Mouse (Mus musculus) midbrain, embryonic 11.5 days (tissue): ENCODE measurements at regions not wholly inside any gene's neighbourhood (a gene's known extent, or its start where the extent isn't known, plus 50 kb on each side); places are given as distances from the start of the nearest gene placed in this dataset.

Experiments
- ATAC-seq: fragments of 200-750 bp; cut with Nextera tagmentation; 2 replicates; pipeline ENCODE4 v1.8.0; 2017; ENCODE audit warnings: moderate TSS enrichment, moderate library complexity; ENCODE audit not compliant: low FRiP score
- DNase-seq: peaks from one replicate; pipeline ENCODE4 v3.0.0; 2015; ENCODE audit warnings: low spot score; ENCODE audit errors: missing footprints
- H3K27ac ChIP-seq: fragments of 300-500 bp; sonication (generic); 2 replicates; pipeline ENCODE4 v1.5.1; 2014; ENCODE audit warnings: low read depth, low read length
- H3K27me3 ChIP-seq: fragments of 300-500 bp; sonication (generic); 2 replicates; pipeline ENCODE4 v1.6.1; 2014; ENCODE audit warnings: mild to moderate bottlenecking, low read length, moderate library complexity, mixed read lengths; ENCODE audit not compliant: control insufficient read depth, insufficient read depth
- H3K36me3 ChIP-seq: fragments of 300-500 bp; sonication (generic); 2 replicates; pipeline ENCODE4 v1.6.1; 2014; ENCODE audit warnings: mild to moderate bottlenecking, low read length, moderate library complexity, mixed read lengths; ENCODE audit not compliant: control insufficient read depth, insufficient read depth
- H3K4me1 ChIP-seq: fragments of 300-500 bp; sonication (generic); 2 replicates; pipeline ENCODE4 v1.6.1; 2014; ENCODE audit warnings: low read length; ENCODE audit not compliant: control insufficient read depth, insufficient read depth
- H3K4me2 ChIP-seq: fragments of 300-500 bp; sonication (generic); 2 replicates; pipeline ENCODE4 v1.6.1; 2014; ENCODE audit warnings: mild to moderate bottlenecking, moderate library complexity
- H3K4me3 ChIP-seq: fragments of 300-500 bp; sonication (generic); 2 replicates; pipeline ENCODE4 v1.5.1; 2014; ENCODE audit warnings: low read depth, low read length
- H3K9ac ChIP-seq: fragments of 300-500 bp; sonication (generic); 2 replicates; pipeline ENCODE4 v1.6.1; 2014; ENCODE audit warnings: low read length
- H3K9me3 ChIP-seq: fragments of 300-500 bp; sonication (generic); 2 replicates; pipeline ENCODE4 v1.6.1; 2016; ENCODE audit warnings: low read length; ENCODE audit not compliant: control insufficient read depth
- WGBS: fragments of 180-500 bp; shearing (Covaris S2); extraction: QIAGEN DNeasy Blood & Tissue Kit; methylation state at CpG from one replicate; pipeline ENCODE4 v1.1.7; 2014; 5-methylcytosine and 5-hydroxymethylcytosine counted together

- Histone ChIP-seq H3K4me2 (no peak overlapping the region), H3K9me3 (no peaks in the 10 kb centered on the region), H3K27me3 (no peaks in the 10 kb centered on the region), H3K9ac (no peak overlapping the region), H3K36me3 (no peaks in the 10 kb centered on the region), H3K27ac (no peak overlapping the region), H3K4me1 (no peaks in the 10 kb centered on the region), H3K4me3 (no peak overlapping the region)
- ATAC-seq (peak; percentile 78), DNase-seq (peak; percentile 91)
- 19% methylated on average over 2 of the region's 2 CpGs for WGBS
Observed at GRCm38 (mm10) chr17:83001567-83001966, 213.5 kb upstream of the Pkdcc start.

- no peak for DNase-seq
- WGBS: 78% methylated on average over 1 of the region's 1 CpGs
- Histone ChIP-seq H3K4me2 (no peak overlapping the region), H3K9me3 (no peaks in the 10 kb centered on the region), H3K27ac (no peak overlapping the region), H3K9ac (no peak overlapping the region), H3K36me3 (no peaks in the 10 kb centered on the region), H3K27me3 (no peaks in the 10 kb centered on the region), H3K4me1 (no peaks in the 10 kb centered on the region), H3K4me3 (no peak overlapping the region)
- no peak for ATAC-seq
Observed at GRCm38 (mm10) chr17:83010845-83011244, 204.2 kb upstream of the Pkdcc start.

- WGBS: 53% methylated on average over 2 of the region's 2 CpGs
- Histone ChIP-seq H3K36me3 (no peaks in the 10 kb centered on the region), H3K4me2 (no peak overlapping the region), H3K27me3 (no peaks in the 10 kb centered on the region), H3K4me1 (no peaks in the 10 kb centered on the region), H3K27ac (no peak overlapping the region), H3K4me3 (no peak overlapping the region), H3K9me3 (no peaks in the 10 kb centered on the region), H3K9ac (no peak overlapping the region)
- DNase-seq (no peak), ATAC-seq (no peak)
Observed at GRCm38 (mm10) chr17:83015656-83016055, 199.4 kb upstream of the Pkdcc start.

- ATAC-seq (no peak), DNase-seq (no peak)
- WGBS: 95% methylated on average over 5 of the region's 5 CpGs
- Histone ChIP-seq H3K27ac (no peak overlapping the region), H3K4me3 (no peak overlapping the region), H3K4me2 (no peak overlapping the region), H3K9ac (no peak overlapping the region), H3K36me3 (no peaks in the 10 kb centered on the region), H3K4me1 (no peaks in the 10 kb centered on the region), H3K27me3 (no peaks in the 10 kb centered on the region), H3K9me3 (no peaks in the 10 kb centered on the region)
Observed at GRCm38 (mm10) chr17:83016936-83017335, 198.2 kb upstream of the Pkdcc start.

- no peaks in the 10 kb centered on the region for H3K9me3 ChIP-seq
- H3K4me1 ChIP-seq: no peaks in the 10 kb centered on the region
- WGBS: 76% methylated on average over 5 of the region's 5 CpGs
- no peak for ATAC-seq
- no peaks in the 10 kb centered on the region for H3K36me3 ChIP-seq
- no peak overlapping the region for H3K4me3 ChIP-seq
- no peak overlapping the region for H3K27ac ChIP-seq
- H3K4me2 ChIP-seq: no peak overlapping the region
- no peak overlapping the region for H3K9ac ChIP-seq
- DNase-seq: no peak
- H3K27me3 ChIP-seq: no peaks in the 10 kb centered on the region
Observed at GRCm38 (mm10) chr17:83019267-83019666, 195.8 kb upstream of the Pkdcc start.

GRCm38 (mm10) chr17:83020576-83020975, 194.5 kb upstream of the Pkdcc start:
- no peak for DNase-seq
- H3K4me2 ChIP-seq: no peak overlapping the region

GRCm38 (mm10) chr17:83025340-83025816, 189.7 kb upstream of the Pkdcc start:
- H3K9me3 ChIP-seq: peaks cover 4% of the 10 kb centered on the region; the same call in 1 of the 2 replicates
- H3K27ac ChIP-seq: no peak overlapping the region
- H3K27me3 ChIP-seq: no peaks in the 10 kb centered on the region
- H3K36me3 ChIP-seq: no peaks in the 10 kb centered on the region
- H3K4me2 ChIP-seq: no peak overlapping the region
- no peak overlapping the region for H3K4me3 ChIP-seq
- peak; percentile 77 for ATAC-seq
- H3K4me1 ChIP-seq: no peaks in the 10 kb centered on the region
- peak; percentile 97 for DNase-seq
- no peak overlapping the region for H3K9ac ChIP-seq
- WGBS: 16% methylated on average over 5 of the region's 5 CpGs

More at GRCm38 (mm10) chr17:83020576-83020975, 194.5 kb upstream of the Pkdcc start:
- Histone ChIP-seq H3K9me3 (no peaks in the 10 kb centered on the region), H3K36me3 (no peaks in the 10 kb centered on the region), H3K27ac (no peak overlapping the region), H3K27me3 (no peaks in the 10 kb centered on the region), H3K4me1 (no peaks in the 10 kb centered on the region), H3K4me3 (no peak overlapping the region), H3K9ac (no peak overlapping the region)
- ATAC-seq: no peak
- WGBS: 83% methylated on average over 10 of the region's 10 CpGs

- WGBS: 80% methylated on average over 6 of the region's 6 CpGs
- no peak overlapping the region for H3K9ac ChIP-seq
- no peak for ATAC-seq
- DNase-seq: no peak
- H3K4me1 ChIP-seq: no peaks in the 10 kb centered on the region
- no peak overlapping the region for H3K4me3 ChIP-seq
- no peaks in the 10 kb centered on the region for H3K9me3 ChIP-seq
- no peak overlapping the region for H3K4me2 ChIP-seq
- H3K27ac ChIP-seq: no peak overlapping the region
- H3K36me3 ChIP-seq: no peaks in the 10 kb centered on the region
- H3K27me3 ChIP-seq: no peaks in the 10 kb centered on the region
Observed at GRCm38 (mm10) chr17:83034914-83035573, 180.0 kb upstream of the Pkdcc start.

GRCm38 (mm10) chr17:83035574-83035918, 179.5 kb upstream of the Pkdcc start:
- H3K4me3 ChIP-seq: no peak overlapping the region
- H3K27me3 ChIP-seq: no peaks in the 10 kb centered on the region
- no peak overlapping the region for H3K4me2 ChIP-seq
- H3K4me1 ChIP-seq: no peaks in the 10 kb centered on the region
- no peak for DNase-seq
- no peak overlapping the region for H3K9ac ChIP-seq
- no peak for ATAC-seq
- no peaks in the 10 kb centered on the region for H3K9me3 ChIP-seq
- H3K36me3 ChIP-seq: no peaks in the 10 kb centered on the region
- 87% methylated on average over 5 of the region's 5 CpGs for WGBS
- no peak overlapping the region for H3K27ac ChIP-seq
